Mouse (Mus musculus): ENCODE measurements around the gene Slit1.

GRCm38 (mm10) chr19:41651967-41652366, 91.5 kb downstream of the Slit1 start:
- TF ChIP-seq CTCF (IDR thresholded peaks at IDR 0.05; ENCODE audit: borderline replicate concordance, extremely low read depth, insufficient read depth, insufficient read length) (no peak), POLR2A (IDR thresholded peaks at IDR 0.05; ENCODE audit: borderline replicate concordance, extremely low read depth, insufficient read depth, insufficient read length, poor library complexity, severe bottlenecking) (no peak)
